Mouse (Mus musculus): ENCODE measurements around the gene Rln1. TPM values are rescaled to one million over a fixed set of nuclear protein-coding genes. Genes with fewer than 3 reads are reported as not detected.

Gene Rln1
- polyA plus RNA-seq (2012) = 0.03 TPM in 1 of 2 replicates, not detected in the other

DNA sequence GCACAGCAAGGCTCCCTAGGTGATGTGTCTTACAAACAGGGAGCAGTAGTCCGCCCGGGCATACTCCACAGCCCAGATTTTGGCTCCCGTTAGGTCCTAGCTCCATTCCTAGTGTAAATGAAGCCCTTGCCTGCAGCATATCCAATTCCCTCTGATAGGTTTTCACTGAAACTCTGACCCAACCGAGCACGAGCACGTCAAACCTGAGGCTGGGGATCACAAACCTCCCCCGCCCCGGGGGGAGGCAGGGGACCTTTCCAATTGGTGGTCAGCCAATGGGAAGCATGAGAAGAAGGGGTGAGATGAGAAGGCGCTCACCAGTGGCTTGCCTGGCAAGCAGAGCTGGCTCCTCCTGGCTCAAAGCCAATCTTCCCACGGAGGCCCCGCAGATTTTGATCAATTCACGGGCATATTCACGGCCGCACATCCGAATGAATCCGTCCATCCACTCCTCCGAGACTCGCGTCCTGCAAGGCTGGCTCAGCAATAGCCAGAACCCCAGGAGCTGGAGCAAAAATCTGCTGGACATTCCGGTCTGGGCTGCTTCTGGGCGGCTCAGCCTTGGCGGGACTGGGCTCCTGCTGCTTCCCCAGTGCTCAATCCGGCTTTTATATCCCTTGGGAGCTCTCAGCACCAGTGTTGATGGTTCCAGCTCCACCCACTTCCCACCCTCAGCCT lies at the start of gene Rln1:
TSS of gene Rln1 (minus strand) at position 603 of the 678 bp plus-strand sequence.

DNA sequence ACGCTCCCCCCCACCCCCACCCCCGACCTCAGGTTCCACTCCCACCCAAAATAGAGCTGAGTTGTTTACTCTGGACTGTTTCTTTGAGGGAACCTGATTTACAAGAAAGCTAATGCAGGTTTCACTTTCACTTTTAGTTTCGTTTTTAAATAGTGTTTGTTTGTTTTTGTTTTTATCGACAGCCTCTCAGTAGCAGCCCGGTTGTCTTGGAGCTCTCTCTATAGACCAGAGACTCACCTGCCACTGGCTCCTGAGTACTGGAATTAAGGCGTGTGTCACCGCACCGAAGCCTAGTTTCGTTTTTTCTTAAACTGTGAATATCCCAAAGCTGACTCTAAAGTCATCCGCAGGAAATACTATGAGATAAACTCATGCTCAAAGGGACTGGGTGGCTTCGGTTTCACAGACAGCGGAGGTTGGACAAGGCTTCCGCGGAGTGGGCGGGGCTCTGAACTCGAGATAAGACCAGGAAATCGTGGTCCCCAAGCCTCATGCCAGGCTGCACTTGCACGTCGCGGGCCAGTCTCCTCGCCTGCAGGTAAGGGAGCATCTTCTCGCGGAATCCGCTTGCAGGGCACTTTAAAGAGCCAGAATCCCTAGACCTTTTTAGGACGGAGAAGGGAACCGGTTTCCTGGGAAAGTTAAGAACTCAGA lies 32.6 kb upstream of the Rln1 start, which contains the start of the genes Plgrkt and Cd274:
TSS of gene Plgrkt (minus strand) at position 422 of the 654 bp plus-strand sequence.
TSS of gene Cd274 (plus strand) at position 487 of the 654 bp plus-strand sequence.

DNA sequence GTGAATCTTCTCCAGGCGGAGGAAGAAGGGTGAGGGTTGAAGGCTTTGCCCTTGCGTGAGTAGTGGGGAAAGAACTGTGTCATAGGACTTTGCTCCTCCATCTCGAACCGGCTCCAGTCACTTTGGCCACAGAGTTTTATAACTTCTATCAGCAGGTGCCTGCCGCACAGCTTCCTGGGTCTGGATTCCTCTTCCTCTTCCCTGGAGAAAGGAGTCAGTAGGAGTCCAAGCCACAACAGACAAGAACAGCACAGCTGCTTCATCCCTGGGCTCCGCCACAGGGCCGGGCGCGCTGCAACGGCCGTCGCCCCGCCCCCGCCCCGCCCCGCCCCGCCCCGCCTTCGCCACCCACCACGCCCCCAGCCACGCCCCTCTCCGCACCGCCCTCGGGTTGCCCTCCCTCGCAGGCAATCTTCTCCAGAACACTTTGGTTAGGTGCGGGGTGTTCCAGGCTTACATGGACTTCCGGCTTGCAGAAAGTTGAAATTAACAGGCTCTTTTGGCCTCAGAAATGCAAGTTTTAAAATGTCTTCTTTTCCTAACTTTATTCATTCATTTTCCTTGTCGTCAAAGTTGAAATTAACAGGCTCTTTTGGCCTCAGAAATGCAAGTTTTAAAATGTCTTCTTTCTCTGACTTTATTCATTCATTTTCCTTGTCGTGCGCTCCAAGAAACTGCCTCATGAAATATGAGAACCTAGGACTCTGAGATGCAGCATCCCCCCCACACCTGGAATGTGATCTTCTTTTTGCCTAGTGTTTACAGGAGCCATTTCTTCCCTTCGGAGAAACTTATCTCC lies 9.2 kb downstream of the Rln1 start, which contains the start of gene Insl6:
TSS of gene Insl6 (minus strand) at position 304 of the 799 bp plus-strand sequence.

Other genes starting within 250 kb of the Rln1 start
- gene Rcl1, start 233.3 kb downstream of the Rln1 start, polyA plus RNA-seq (2012) = 46.9 and 51.6 TPM in 2 replicates
- gene Jak2, start 82.8 kb downstream of the Rln1 start, polyA plus RNA-seq (2012) = 7.5 and 8.6 TPM in 2 replicates
- gene Insl6, start 9.3 kb downstream of the Rln1 start, polyA plus RNA-seq (2012) = 0.83 and 0.95 TPM in 2 replicates
- gene Plgrkt, start 32.7 kb upstream of the Rln1 start, polyA plus RNA-seq (2012) = 60.0 and 94.2 TPM in 2 replicates
- gene Cd274, start 32.8 kb upstream of the Rln1 start, polyA plus RNA-seq (2012) = 1.1 and 1.2 TPM in 2 replicates
- 0.09 TPM in 1 of 2 replicates, not detected in the other for gene Pdcd1lg2, start 76.2 kb upstream of the Rln1 start, polyA plus RNA-seq (2012)
- 6.2 and 6.5 TPM in 2 replicates for gene Ric1, start 187.6 kb upstream of the Rln1 start, polyA plus RNA-seq (2012)